Mouse (Mus musculus): Measurements from ENCODE around the gene Map1lc3a. TPM values are rescaled to one million over a fixed set of nuclear protein-coding genes. Genes with fewer than 3 reads are reported as not detected.
A peak's percentile ranks its signal among the peaks of the same experiment; 100 is the strongest.

The Map1lc3a gene
- polyA plus RNA-seq, 1 experiment from 2014 or later: 212 TPM

GRCm38 (mm10) chr2:155272396-155273170 is 3.5 kb upstream of the Map1lc3a start:
- H3K36me3 ChIP-seq: peaks cover 4% of the 10 kb centered on the region; the same call in 1 of the 2 replicates
- H3K27ac ChIP-seq: no peak overlapping the region
- H3K27me3 ChIP-seq (ENCODE audit: insufficient read depth, poor library complexity, severe bottlenecking): no peaks in the 10 kb centered on the region
- H3K4me3 ChIP-seq: no peak overlapping the region
- H3K9me3 ChIP-seq: no peaks in the 10 kb centered on the region
- WGBS: 76% methylated on average over 10 of the region's 10 CpGs
- peaks cover 19% of the 10 kb centered on the region for H3K4me1 ChIP-seq (replicated peaks)
- no peak for DNase-seq (ENCODE audit: low spot score)

- H3K27me3 ChIP-seq (ENCODE audit: insufficient read depth, poor library complexity, severe bottlenecking): no peaks in the 10 kb centered on the region
- WGBS: 89% methylated on average over 8 of the region's 8 CpGs
- no peak overlapping the region for H3K4me3 ChIP-seq
- H3K27ac ChIP-seq: no peak overlapping the region
- DNase-seq (ENCODE audit: low spot score): no peak
- H3K4me1 ChIP-seq (replicated peaks): peaks cover 23% of the 10 kb centered on the region
- peaks cover 15% of the 10 kb centered on the region for H3K36me3 ChIP-seq
- no peaks in the 10 kb centered on the region for H3K9me3 ChIP-seq
Measured at GRCm38 (mm10) chr2:155273603-155274002, 2.5 kb upstream of the Map1lc3a start.

GRCm38 (mm10) chr2:155276621-155277175 is 601 bp downstream of the Map1lc3a start:
- 1% methylated on average over 49 of the region's 49 CpGs for WGBS
- H3K27me3 ChIP-seq (ENCODE audit: insufficient read depth, poor library complexity, severe bottlenecking): no peaks in the 10 kb centered on the region
- peaks cover 40% of the 10 kb centered on the region for H3K36me3 ChIP-seq
- H3K9me3 ChIP-seq: no peaks in the 10 kb centered on the region
- H3K27ac ChIP-seq: peak overlapping the region; percentile 93
- peak; percentile 59 for DNase-seq (ENCODE audit: low spot score)
- peaks cover 23% of the 10 kb centered on the region for H3K4me1 ChIP-seq (replicated peaks)
- peak overlapping the region; percentile 89 for H3K4me3 ChIP-seq

GRCm38 (mm10) chr2:155277721-155278120 is 1.6 kb downstream of the Map1lc3a start:
- 81% methylated on average over 2 of the region's 2 CpGs for WGBS
- no peak for DNase-seq (ENCODE audit: low spot score)
- no peaks in the 10 kb centered on the region for H3K9me3 ChIP-seq
- H3K4me1 ChIP-seq (replicated peaks): peaks cover 23% of the 10 kb centered on the region
- no peaks in the 10 kb centered on the region for H3K27me3 ChIP-seq (ENCODE audit: insufficient read depth, poor library complexity, severe bottlenecking)
- H3K36me3 ChIP-seq: peaks cover 45% of the 10 kb centered on the region
- peak overlapping the region; percentile 89 for H3K4me3 ChIP-seq
- H3K27ac ChIP-seq: no peak overlapping the region

GRCm38 (mm10) chr2:155278361-155278760 is 2.3 kb downstream of the Map1lc3a start:
- no peaks in the 10 kb centered on the region for H3K27me3 ChIP-seq (ENCODE audit: insufficient read depth, poor library complexity, severe bottlenecking)
- no peak overlapping the region for H3K27ac ChIP-seq
- peaks cover 23% of the 10 kb centered on the region for H3K4me1 ChIP-seq (replicated peaks)
- H3K36me3 ChIP-seq: peaks cover 51% of the 10 kb centered on the region
- no peak overlapping the region for H3K4me3 ChIP-seq
- no peak for DNase-seq (ENCODE audit: low spot score)
- H3K9me3 ChIP-seq: no peaks in the 10 kb centered on the region
- 88% methylated on average over 7 of the region's 7 CpGs for WGBS

- peaks cover 23% of the 10 kb centered on the region for H3K4me1 ChIP-seq (replicated peaks)
- H3K36me3 ChIP-seq: peaks cover 60% of the 10 kb centered on the region
- H3K27ac ChIP-seq: no peak overlapping the region
- H3K4me3 ChIP-seq: no peak overlapping the region
- DNase-seq (ENCODE audit: low spot score): no peak
- H3K27me3 ChIP-seq (ENCODE audit: insufficient read depth, poor library complexity, severe bottlenecking): no peaks in the 10 kb centered on the region
- no peaks in the 10 kb centered on the region for H3K9me3 ChIP-seq
- 92% methylated on average over 4 of the region's 4 CpGs for WGBS
Measured at GRCm38 (mm10) chr2:155279163-155279562, 3.1 kb downstream of the Map1lc3a start.

- H3K36me3 ChIP-seq: peaks cover 66% of the 10 kb centered on the region
- no peak overlapping the region for H3K4me3 ChIP-seq
- H3K27ac ChIP-seq: no peak overlapping the region
- no peaks in the 10 kb centered on the region for H3K27me3 ChIP-seq (ENCODE audit: insufficient read depth, poor library complexity, severe bottlenecking)
- H3K4me1 ChIP-seq (replicated peaks): peaks cover 23% of the 10 kb centered on the region
- DNase-seq (ENCODE audit: low spot score): no peak
- H3K9me3 ChIP-seq: no peaks in the 10 kb centered on the region
- WGBS: 68% methylated on average over 2 of the region's 2 CpGs
Measured at GRCm38 (mm10) chr2:155280116-155280515, 4.0 kb downstream of the Map1lc3a start.

- Histone ChIP-seq H3K4me3 (no peak overlapping the region), H3K27ac (no peak overlapping the region), H3K9me3 (no peaks in the 10 kb centered on the region), H3K4me1 (replicated peaks) (no peaks in the 10 kb centered on the region), H3K36me3 (peaks cover 67% of the 10 kb centered on the region), H3K27me3 (ENCODE audit: insufficient read depth, poor library complexity, severe bottlenecking) (no peaks in the 10 kb centered on the region)
- DNase-seq (ENCODE audit: low spot score): no peak
- 92% methylated on average over 4 of the region's 4 CpGs for WGBS
Measured at GRCm38 (mm10) chr2:155283793-155284192, 7.7 kb downstream of the Map1lc3a start.

GRCm38 (mm10) chr2:155284647-155285046 is 8.6 kb downstream of the Map1lc3a start:
- no peak for DNase-seq (ENCODE audit: low spot score)
- H3K4me1 ChIP-seq (replicated peaks): no peaks in the 10 kb centered on the region
- H3K36me3 ChIP-seq: peaks cover 67% of the 10 kb centered on the region
- 87% methylated on average over 7 of the region's 7 CpGs for whole genome bisulfite sequencing
- H3K27me3 ChIP-seq (ENCODE audit: insufficient read depth, poor library complexity, severe bottlenecking): no peaks in the 10 kb centered on the region
- H3K9me3 ChIP-seq: no peaks in the 10 kb centered on the region
- H3K4me3 ChIP-seq: no peak overlapping the region
- no peak overlapping the region for H3K27ac ChIP-seq

- peaks cover 70% of the 10 kb centered on the region for H3K36me3 ChIP-seq
Measured at GRCm38 (mm10) chr2:155285744-155286143, 9.6 kb downstream of the Map1lc3a start.

GRCm38 (mm10) chr2:155287456-155288250 is 11.6 kb downstream of the Map1lc3a start:
- no peak overlapping the region for H3K27ac ChIP-seq
- no peak overlapping the region for H3K4me3 ChIP-seq
- H3K4me1 ChIP-seq (replicated peaks): no peaks in the 10 kb centered on the region
- 88% methylated on average over 4 of the region's 4 CpGs for WGBS
- H3K27me3 ChIP-seq (ENCODE audit: insufficient read depth, poor library complexity, severe bottlenecking): no peaks in the 10 kb centered on the region
- no peak for DNase-seq (ENCODE audit: low spot score)
- H3K36me3 ChIP-seq: peaks cover 78% of the 10 kb centered on the region
- no peaks in the 10 kb centered on the region for H3K9me3 ChIP-seq

More at GRCm38 (mm10) chr2:155285744-155286143, 9.6 kb downstream of the Map1lc3a start:
- H3K4me1 ChIP-seq (replicated peaks): no peaks in the 10 kb centered on the region
- 94% methylated on average over 6 of the region's 6 CpGs for WGBS
- DNase-seq (ENCODE audit: low spot score): no peak
- no peaks in the 10 kb centered on the region for H3K27me3 ChIP-seq (ENCODE audit: insufficient read depth, poor library complexity, severe bottlenecking)
- no peak overlapping the region for H3K4me3 ChIP-seq
- H3K9me3 ChIP-seq: no peaks in the 10 kb centered on the region
- no peak overlapping the region for H3K27ac ChIP-seq

GRCm38 (mm10) chr2:155290066-155290465 is 14.0 kb downstream of the Map1lc3a start:
- 92% methylated on average over 8 of the region's 8 CpGs for WGBS
- Histone ChIP-seq H3K27me3 (ENCODE audit: insufficient read depth, poor library complexity, severe bottlenecking) (no peaks in the 10 kb centered on the region), H3K36me3 (peaks cover 80% of the 10 kb centered on the region), H3K4me1 (replicated peaks) (no peaks in the 10 kb centered on the region), H3K27ac (no peak overlapping the region), H3K4me3 (no peak overlapping the region), H3K9me3 (no peaks in the 10 kb centered on the region)
- DNase-seq (ENCODE audit: low spot score): no peak

GRCm38 (mm10) chr2:155293382-155293781 is 17.3 kb downstream of the Map1lc3a start:
- peaks cover 99% of the 10 kb centered on the region for H3K36me3 ChIP-seq
- WGBS: 94% methylated on average over 2 of the region's 2 CpGs
- no peak overlapping the region for H3K27ac ChIP-seq
- no peak overlapping the region for H3K4me3 ChIP-seq
- H3K9me3 ChIP-seq: no peaks in the 10 kb centered on the region
- no peaks in the 10 kb centered on the region for H3K4me1 ChIP-seq (replicated peaks)
- no peaks in the 10 kb centered on the region for H3K27me3 ChIP-seq (ENCODE audit: insufficient read depth, poor library complexity, severe bottlenecking)
- no peak for DNase-seq (ENCODE audit: low spot score)

Measured in hindbrain, embryonic 10.5 days (tissue).